Mouse (Mus musculus) granulocyte monocyte progenitor cell, adult 5-6 weeks (primary cell): ENCODE data around the gene Arhgdia. TPM values are rescaled to one million over a fixed set of nuclear protein-coding genes. Genes with fewer than 3 reads are reported as not detected.

Experiments
- ATAC-seq: replicated peaks from 2 replicates; pipeline ENCODE4 v1.8.0; 2016; ENCODE audit warnings: mild to moderate bottlenecking, moderate TSS enrichment, inconsistent platforms; ENCODE audit not compliant: poor library complexity, severe bottlenecking
- total RNA-seq, 2 experiments: library from RNA; stranded (forward) in 1 of 2; stranded (reverse) in 1 of 2; fragments of 200-712, 200-1000 nt in 1 of 2; fragments of >200 nt in 1 of 2; fragmentation: Nextera tagmentation in 1 of 2; gene quantifications; 2 replicates each; pipeline ENCODE4 v1.2.3; 2014 to 2017

Arhgdia gene
- total RNA-seq, 2 experiments from 2014 or later = 168 to 514 TPM

DNA sequence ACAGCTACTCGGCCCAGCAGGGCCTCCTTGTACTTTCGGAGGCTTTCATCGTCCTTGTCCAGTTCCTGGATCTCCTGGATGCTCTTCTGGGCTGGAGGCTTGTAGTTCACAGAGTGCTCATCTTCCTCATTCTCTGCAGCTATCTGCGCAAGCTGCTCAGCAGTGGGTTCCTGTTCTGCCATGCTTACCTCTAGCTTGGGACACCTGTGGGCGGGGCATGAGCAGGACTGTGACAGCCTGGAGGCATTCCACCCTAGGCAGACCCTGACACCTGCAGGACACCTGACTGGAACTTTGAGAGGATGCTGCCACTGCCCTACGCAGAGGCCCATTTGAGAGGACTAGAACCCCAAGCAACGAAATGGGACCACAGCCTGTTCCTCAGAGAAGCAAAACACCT is 1.2 kb downstream of the Arhgdia start:
- peak; percentile 21 for ATAC-seq

- 0 out of 2 replicates have a peak, but pooled peaks have one; percentile 20 for ATAC-seq
These were observed 1.9 kb downstream of the Arhgdia start for GRCm38 (mm10) chr11:120579316-120580107.

DNA sequence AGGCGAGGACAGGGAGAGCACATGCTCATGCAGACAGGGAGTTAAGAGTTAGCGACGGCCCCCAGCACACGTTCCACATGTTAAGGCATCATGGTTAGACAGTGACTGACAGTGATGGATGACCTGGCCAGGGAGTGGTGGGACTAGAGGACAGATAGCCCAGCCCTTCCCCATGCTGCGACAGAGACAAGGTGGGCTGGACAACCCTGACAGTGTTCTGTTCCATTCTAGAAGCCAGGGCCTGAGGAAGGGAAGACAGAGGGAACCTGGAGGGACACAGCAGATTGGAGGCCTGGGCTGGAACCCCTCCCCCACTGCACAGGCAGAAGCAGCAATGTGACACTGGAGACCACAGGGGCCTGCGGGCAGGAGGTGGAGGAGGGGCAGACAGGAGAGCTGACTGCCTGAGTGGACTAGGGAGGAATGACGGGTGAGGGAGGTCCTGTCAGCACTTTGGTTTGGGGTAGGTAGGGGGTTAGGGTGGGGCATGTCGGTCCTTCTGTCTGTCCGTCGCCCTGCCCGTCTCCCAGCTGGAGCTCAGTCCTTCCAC is 2.7 kb downstream of the Arhgdia start:
- no peak for ATAC-seq

DNA sequence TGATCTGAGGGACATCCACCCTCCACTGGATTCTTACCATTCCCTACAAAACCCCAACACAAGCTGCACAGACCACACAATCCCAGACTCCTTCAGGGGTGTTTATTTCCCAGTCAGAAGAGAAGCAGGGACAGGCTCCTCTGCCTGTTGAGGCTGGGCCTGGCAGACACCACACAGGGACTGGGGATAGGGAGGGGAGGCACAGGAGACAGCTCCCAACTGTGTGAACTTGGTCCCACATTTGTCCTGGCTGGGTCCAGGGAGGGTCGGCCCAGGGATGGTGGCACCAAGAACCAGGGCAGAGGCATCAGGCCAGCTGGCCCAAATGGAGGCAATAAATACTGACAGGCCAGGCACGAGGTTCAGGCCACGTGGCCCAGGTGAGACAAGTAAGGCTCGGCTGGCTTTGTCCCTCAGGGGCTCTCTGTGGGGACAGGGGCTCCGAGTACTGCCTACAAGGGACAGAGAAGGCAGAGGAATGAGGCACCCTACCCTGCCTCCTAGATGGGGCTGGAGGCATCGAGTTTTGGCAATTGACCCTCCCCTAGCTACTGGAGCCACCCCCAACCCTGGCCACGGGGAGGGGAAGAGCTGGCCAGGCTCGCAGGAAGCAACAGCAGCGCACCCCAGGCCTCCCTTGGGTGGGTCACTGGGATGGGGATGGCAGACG is 3.3 kb downstream of the Arhgdia start:
- no peak for ATAC-seq

DNA sequence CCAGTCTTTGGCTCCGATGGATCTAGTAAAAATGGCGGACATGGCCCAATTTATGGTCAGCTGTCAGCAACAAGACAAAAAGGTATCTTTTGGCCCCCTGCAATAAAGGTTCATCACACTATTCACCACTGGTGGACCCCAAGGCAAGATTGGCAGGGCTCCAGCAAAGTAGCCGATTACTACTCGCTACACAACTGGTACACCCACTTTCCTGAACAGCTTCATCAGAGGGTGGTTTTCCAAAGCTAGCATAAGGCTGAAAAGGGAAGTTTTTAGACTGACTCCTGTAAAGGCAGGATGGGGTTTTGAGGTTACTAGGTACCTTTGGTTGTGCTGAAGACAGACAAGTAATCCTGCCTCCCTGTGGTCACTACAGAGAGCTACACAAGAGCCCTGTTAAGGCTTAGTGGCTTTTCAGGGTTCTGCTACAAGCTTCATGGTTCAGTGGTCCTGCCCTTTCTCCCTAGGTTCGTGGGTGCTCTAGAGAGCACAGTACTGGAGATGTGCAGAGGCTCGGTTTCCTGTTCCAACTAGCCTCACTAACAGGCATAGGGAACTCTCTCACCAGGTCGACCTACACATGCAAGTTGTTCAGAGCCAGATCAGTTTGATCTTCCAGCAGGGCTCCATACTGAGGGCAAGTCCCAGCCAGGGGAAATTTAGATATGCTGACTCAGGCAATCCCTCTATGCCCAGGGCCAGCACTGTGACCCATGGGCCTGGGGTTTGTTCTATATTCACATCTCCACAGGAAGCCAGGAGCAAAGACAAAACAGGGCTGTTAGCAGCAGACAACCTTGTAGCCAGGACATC is 4.0 kb downstream of the Arhgdia start:
- ATAC-seq = no peak

DNA sequence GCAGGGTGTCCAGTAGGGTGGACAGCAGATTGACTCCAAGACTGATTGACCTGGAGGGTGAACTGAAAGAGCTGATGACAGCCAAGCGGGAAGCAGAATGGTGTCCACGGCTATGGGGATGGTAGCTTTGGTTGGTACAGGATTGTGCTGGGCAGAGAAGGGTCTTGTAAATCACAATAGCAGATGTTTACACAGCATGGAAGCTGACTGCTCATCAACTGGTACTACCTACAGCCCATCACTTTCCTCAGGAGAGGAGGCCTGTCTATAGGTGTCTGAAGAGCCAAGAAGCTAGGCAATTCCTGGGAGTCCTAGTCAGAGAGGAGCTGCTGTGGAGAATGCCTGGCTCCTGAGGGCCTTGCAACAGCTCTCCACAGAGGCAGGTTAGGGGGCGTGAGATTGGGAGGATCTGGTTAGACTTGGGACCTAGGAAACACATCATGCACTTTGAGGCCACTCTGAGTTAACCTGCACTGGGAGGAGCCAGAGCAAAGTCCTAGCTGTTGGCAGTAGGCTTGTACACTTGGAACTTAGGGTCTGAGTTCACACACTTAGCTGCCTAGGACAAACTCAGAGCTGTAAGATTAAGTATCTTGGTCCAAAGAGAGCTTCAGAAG is 5.0 kb downstream of the Arhgdia start:
- no peak for ATAC-seq

DNA sequence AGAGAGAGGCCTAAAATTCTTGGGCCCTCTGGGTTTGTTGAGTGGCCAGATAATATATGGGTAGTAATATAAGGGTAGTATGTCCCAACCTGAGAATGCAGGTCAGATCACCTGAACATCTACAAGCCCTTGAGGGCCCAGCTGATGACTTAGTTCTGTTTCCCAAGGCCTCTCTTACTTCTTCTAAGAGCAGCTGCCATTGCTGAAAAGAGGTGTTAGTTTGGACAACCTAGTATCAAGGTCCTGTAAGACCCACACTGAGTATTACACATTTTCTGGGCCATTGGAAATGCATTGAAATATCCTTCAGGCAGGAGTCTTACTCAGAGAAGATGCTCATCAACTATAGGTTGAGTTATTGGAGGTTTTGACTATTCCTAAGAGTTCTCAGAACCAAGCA is 5.5 kb downstream of the Arhgdia start:
- ATAC-seq = no peak

DNA sequence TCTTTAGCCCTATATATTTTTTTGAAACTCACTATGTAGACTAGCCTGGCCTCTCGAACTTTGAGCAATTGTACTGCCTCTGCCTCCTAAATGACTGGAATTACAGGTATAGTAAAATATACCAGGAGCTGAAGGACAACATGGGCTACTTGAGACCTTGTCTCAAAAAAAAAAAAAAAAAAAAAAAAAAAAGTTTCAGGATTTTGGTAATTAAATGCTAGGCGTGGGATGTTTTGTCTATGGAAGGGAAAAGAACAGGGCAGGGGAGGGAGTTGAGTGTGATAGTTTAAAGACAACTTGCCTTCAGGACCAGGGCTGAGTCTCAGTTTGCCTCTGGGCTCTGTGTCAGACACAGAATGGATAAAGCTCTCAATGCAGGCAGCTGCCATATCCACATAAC is 6.4 kb downstream of the Arhgdia start:
- ATAC-seq = no peak

DNA sequence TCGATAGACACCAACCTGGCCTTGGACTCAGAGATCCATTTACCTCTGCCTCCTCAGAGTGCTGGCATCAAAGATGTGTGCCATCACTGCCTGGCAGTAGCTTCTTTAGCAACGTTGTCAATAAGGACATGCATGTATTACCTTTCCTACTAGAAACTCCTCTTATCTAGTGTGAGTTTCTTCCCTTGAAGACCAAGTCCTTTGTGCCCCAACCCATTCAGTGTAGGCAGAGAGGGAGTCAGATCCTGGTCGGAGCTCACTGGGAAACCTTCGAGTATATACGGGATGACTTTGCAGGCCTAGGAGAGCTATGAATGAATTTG is 7.2 kb downstream of the Arhgdia start:
- ATAC-seq = no peak

DNA sequence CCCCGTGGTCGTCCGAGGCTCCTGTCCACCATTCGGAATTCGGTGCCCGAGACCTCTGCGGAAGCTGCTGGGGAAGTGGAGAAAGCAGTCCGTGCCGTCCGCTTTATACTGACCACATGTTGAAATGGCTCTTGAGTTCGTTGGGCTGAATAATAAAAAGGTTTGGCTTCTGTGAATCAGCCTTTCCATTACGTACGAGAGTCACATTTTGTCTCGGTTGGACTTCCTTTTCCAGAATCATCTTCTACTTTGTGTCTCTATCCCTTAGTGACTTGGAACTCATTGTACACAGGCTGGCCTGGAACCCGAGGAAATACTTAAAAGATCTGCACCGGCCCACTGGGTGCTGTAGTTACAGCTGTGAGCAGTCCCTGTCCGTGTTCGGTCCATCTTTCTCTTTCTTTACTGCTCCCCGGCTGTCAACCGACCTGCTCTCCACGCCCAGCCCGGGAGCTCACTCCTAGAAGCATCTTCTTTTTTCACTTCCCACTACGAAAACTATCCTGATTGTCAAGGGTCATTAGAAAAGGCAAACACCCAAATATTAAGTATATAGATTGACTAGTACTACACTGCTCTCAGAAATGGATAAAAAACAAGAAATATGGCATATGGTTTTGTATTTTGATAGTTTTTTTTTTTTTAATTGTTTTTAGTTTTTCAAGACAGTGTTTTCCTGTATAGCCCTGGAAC is 7.7 kb downstream of the Arhgdia start:
- no peak for ATAC-seq

DNA sequence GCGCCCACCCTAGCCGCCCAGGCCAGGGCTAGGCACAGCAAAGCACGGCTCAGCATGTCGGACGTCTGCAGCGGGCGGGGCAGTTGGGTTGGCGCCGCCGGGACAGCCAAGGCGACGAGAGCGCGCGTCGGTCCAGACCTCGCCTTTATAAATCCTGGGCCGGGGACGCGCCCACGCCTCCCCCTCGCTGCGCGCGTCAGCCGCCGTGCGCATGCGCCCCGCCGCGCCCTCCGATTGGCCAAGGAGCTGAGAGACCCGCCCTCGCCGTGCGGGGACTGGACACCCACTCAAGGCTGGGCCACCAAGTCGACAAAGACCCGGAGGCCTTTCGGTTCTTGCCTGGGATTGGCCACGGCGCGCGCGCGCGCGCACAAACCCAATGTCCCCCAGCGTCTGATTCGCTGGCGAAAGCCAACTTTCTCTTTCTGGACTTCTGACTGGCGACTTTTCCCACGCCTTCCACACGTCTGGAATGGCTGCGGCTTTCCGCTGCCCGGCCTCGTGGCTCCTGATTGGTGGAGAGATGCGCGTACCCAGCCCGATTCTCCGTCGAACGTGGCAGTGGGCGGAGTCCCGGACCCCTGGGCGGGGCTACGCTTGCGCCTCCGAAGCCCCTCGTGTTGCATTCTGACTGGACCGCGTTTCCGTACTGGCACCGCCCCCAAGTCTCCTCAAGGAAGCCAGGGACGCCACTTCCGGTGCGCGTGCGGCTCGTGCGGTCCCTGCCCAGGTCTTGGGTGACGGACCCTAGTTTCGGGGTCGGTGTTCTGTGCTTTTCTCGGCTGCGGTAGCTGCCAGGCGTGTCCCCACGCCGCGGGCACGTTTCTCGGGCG is 8.5 kb downstream of the Arhgdia start, which contains the start of gene P4hb:
Gene P4hb, minus strand, starts transcription at position 502 of the 833 bp plus-strand sequence.
- peak; percentile 72 for ATAC-seq

- no peak for ATAC-seq
These were observed 9.0 kb downstream of the Arhgdia start for GRCm38 (mm10) chr11:120572417-120572751.

DNA sequence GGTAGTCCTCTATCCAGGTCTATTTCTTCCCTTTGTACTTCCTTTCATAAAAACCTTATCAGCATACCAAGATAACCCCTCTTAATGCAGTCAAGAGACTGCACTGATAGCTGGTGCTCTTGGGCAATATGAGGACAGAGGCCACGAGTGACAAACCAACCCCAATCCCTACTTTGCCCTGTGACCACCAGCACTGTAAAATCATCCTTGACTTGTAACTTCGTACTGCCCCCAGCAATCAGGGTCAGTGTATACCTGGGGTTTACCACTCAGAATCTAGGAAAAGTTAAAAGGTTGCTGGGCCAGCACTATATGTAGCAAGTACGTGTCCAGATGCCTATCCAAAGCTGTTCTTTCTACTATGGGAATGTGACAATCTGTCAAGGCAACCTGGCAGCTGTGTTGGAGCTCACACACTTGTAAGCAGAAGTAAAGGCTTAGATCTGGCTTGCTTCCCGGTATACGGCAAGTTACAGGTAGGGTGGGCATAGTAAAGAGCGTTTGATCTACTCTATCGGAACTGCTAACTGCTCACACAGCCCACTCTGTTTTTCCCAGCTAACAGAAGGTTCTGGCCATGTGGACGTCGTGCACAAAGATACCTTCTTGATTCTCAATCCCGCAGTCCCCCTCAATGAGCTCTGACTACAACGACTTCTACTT is 9.5 kb downstream of the Arhgdia start:
- no peak for ATAC-seq

GRCm38 (mm10) chr11:120571122-120571521 is 10.3 kb downstream of the Arhgdia start:
- ATAC-seq = peak; percentile 36

- no peak for ATAC-seq
These were observed 13.1 kb downstream of the Arhgdia start for GRCm38 (mm10) chr11:120568324-120568723.

GRCm38 (mm10) chr11:120565114-120565513 is 16.3 kb downstream of the Arhgdia start:
- no peak for ATAC-seq

DNA sequence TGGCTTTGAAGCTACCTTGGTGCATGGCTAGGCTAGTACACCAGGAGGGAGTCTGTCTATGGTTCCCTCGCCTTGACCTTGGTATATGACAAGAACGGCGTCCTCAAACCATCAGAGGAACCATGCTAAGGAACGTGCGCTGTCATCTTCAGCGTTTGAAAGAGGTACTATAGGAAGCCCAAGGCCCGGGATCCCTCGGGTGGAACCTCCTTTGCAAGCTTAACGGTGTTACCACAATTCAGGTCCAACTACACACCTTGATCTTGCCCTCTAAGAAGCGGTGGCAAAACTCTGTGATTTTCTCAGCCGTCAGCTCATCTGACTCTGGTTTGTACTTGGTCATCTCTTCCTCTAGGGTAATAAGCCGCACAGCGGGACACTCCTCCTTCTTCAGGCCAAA is 18.5 kb downstream of the Arhgdia start:
- ATAC-seq = no peak

GRCm38 (mm10) chr11:120560952-120561728 is 20.3 kb downstream of the Arhgdia start:
- ATAC-seq = no peak
